Mouse (Mus musculus) ES-E14 (cell line): ENCODE data around the gene Ahcyl2. TPM values are rescaled to one million over a fixed set of nuclear protein-coding genes. Genes with fewer than 3 reads are reported as not detected.

Experiments used
- DNase-seq: peaks from one replicate; pipeline ENCODE4 v3.0.0-alpha.2; 2013; ENCODE audit warnings: low read depth, low spot score
- H3K27ac ChIP-seq: 2 replicates; pipeline ENCODE4 v1.5.1; 2012; ENCODE audit warnings: low read depth, mild to moderate bottlenecking, low read length, moderate library complexity, mixed read lengths; ENCODE audit not compliant: poor library complexity, insufficient read depth, severe bottlenecking
- H3K36me3 ChIP-seq: 2 replicates; pipeline ENCODE4 v1.6.1; 2012; ENCODE audit warnings: mild to moderate bottlenecking, low read length, moderate library complexity, mixed read lengths; ENCODE audit not compliant: control insufficient read depth, poor library complexity, insufficient read depth, severe bottlenecking
- H3K4me1 ChIP-seq, 2 experiments: fragments of 150-350 bp in 1 of 2; sonication (generic) in 1 of 2; 2 replicates each; pipeline ENCODE4 v1.6.1; 2012; ENCODE audit warnings: low read length in 2 of 2, mild to moderate bottlenecking in 1 of 2, mixed read lengths in 1 of 2; ENCODE audit not compliant: control insufficient read depth in 2 of 2, insufficient read depth in 2 of 2, poor library complexity in 1 of 2
- H3K4me3 ChIP-seq, 2 experiments: fragments of 150-350 bp in 1 of 2; sonication (generic) in 1 of 2; 2 replicates each; pipeline ENCODE4 v1.5.1; 2012; ENCODE audit warnings: low read length in 2 of 2, low read depth in 1 of 2, mild to moderate bottlenecking in 1 of 2, mixed read lengths in 1 of 2; ENCODE audit not compliant: insufficient read depth in 1 of 2, poor library complexity in 1 of 2, severe bottlenecking in 1 of 2
- H3K9ac ChIP-seq: 2 replicates; pipeline ENCODE4 v1.6.1; 2012; ENCODE audit warnings: low read depth, mild to moderate bottlenecking, low read length, mixed read lengths; ENCODE audit not compliant: poor library complexity, insufficient read depth, severe bottlenecking
- H3K9me3 ChIP-seq: fragments of 150-350 bp; sonication (generic); 2 replicates; pipeline ENCODE4 v1.6.1; 2012; ENCODE audit warnings: low read depth, mild to moderate bottlenecking, low read length; ENCODE audit not compliant: control insufficient read depth, insufficient read depth
- CHD2 ChIP-seq: IDR thresholded peaks from 2 replicates; pipeline ENCODE4 v1.6.1; 2014; ENCODE audit warnings: mild to moderate bottlenecking, low read depth, low read length, inconsistent platforms
- HCFC1 ChIP-seq: IDR thresholded peaks from 2 replicates; pipeline ENCODE4 v1.6.1; 2012; ENCODE audit warnings: low read length, inconsistent platforms, borderline replicate concordance; ENCODE audit not compliant: insufficient read depth
- MAFK ChIP-seq: IDR thresholded peaks from 2 replicates; pipeline ENCODE4 v1.6.1; 2014; ENCODE audit warnings: mild to moderate bottlenecking, low read depth, low read length, inconsistent platforms; ENCODE audit not compliant: insufficient read depth
- ZC3H11A ChIP-seq: IDR thresholded peaks from 2 replicates; pipeline ENCODE4 v1.6.1; 2012; ENCODE audit warnings: low read depth, mild to moderate bottlenecking, inconsistent platforms, low read length, borderline replicate concordance
- ZNF384 ChIP-seq: IDR thresholded peaks from 2 replicates; pipeline ENCODE4 v1.6.1; 2012; ENCODE audit warnings: low read depth, low read length, inconsistent platforms
- in situ Hi-C, 2 experiments: fragments of 600-800 bp; cut with MboI; formaldehyde crosslinking; loops; one replicate each; pipeline ENCODE4 v1.15.1; 2025; ENCODE audit warnings: low sequenced_read_pairs in 2 of 2, inconsistent platforms in 1 of 2; ENCODE audit not compliant: unreplicated experiment in 2 of 2
- total RNA-seq: library from RNA; depleted of rRNA; stranded (reverse); fragments of 300-350 nt; gene quantifications from 2 replicates; pipeline ENCODE4 v1.2.3, GENCODE M21; 2012

Gene Ahcyl2
- total RNA-seq, 1 experiment: 17.5 TPM

DNA sequence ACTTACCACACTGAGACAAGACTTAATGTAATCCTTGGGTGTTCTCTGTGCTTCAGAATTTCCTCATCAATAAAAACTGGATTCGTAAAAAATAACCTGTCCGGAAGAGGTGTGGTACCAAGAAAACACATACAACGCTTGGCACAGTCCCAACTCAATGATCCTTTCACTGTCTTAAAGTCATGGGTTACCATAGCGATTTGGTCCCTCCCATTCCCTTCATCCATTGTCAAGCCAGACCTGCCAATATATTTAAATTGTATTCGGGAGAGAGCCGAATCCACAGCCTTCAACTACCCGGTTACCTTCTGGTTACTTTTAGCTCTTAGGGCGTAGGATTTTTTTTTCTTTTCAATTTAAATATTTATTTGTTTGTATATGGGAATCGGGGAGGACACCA is 148.0 kb downstream of the Ahcyl2 start:
- H3K4me1 ChIP-seq: no peaks in the 10 kb centered on the region; a peak in 1 of 4 replicates
- in situ Hi-C loops: no loop called here
- no peak overlapping the region for H3K9ac ChIP-seq
- peak; percentile 19 for DNase-seq
- H3K27ac ChIP-seq: no peak overlapping the region
- H3K9me3 ChIP-seq: no peaks in the 10 kb centered on the region
- H3K36me3 ChIP-seq: no peaks in the 10 kb centered on the region
- TF ChIP-seq ZC3H11A (no peak), HCFC1 (no peak), ZNF384 (no peak), MAFK (no peak), CHD2 (no peak)
- peak overlapping the region in 1 of 2 experiments; percentile 98; a peak in 2 of 4 replicates for H3K4me3 ChIP-seq

DNA sequence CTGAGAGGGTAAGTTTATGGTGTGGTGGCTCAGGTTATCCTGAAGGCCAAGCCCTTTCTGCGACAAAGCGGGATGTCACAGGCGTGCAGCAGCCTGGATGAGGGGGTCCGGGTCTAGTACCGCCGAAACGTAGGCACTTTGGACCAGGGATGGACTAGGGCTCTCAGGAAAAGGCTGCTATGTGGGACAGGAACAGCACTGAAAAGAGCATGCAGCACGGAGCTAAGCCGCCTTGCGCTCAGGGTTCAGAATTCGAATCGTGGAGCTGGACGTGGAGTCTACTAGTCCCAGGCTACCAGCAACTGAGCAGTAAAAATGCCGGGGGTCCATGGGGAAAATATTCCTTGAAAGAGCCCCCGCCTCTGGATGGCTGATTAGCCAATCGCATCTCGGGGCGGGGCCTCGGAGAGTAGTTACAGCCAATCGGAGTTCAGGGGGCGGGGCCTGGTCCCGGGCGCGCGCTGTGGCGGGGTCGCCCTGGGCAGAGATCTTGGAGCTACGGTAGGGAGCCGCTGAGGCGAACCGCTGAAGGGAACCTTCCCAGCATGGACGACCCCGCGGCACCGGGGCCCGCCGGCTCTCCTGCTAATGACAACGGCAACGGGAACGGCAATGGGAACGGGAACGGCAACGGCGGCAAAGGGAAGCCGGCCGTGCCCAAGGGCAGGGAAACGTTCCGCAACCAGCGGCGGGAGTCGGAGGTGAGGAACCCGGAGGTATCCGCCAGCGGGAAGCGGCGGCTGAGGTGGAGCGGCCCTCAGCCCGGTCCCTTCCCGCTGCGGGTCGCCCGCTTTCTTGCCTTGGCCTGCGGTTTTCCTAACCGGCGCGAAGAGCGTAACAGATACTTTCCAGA is 148.9 kb downstream of the Ahcyl2 start, which contains the start of gene Strip2:
Gene Strip2, plus strand, starts transcription at position 483 of the 853 bp plus-strand sequence.
- Histone ChIP-seq H3K36me3 (no peaks in the 10 kb centered on the region), H3K27ac (no peak within 1 kb of the TSS), H3K4me1 (no peaks in the 10 kb centered on the region; a peak in 1 of 4 replicates), H3K4me3 (peak within 1 kb of the TSS; percentile 87 to 98), H3K9ac (peak within 1 kb of the TSS; percentile 72), H3K9me3 (no peaks in the 10 kb centered on the region)
- in situ Hi-C loops: no loop called here
- peak; percentile 80 for TF ChIP-seq CHD2
- TF ChIP-seq ZNF384: no peak
- peak; percentile 95 for DNase-seq

DNA sequence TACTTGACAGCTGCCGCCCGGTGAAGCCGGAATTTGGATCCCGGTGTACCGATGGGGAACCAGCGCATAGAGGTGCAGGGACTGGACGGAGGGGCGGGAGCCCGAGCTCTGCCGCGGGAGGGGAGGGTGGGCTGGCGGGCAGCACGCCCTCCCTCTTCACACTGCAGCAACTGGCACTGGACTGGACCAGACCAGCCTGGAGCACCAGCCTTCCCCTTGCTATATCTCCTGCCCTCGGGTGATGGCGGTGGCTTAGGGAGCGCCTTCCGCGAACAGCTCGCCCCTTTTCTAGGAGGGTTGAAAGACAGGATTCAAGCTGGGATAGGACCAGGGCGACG is 149.5 kb downstream of the Ahcyl2 start:
- Histone ChIP-seq H3K4me1 (no peaks in the 10 kb centered on the region; a peak in 1 of 4 replicates), H3K9me3 (no peaks in the 10 kb centered on the region), H3K9ac (peak overlapping the region; percentile 72), H3K4me3 (peak overlapping the region; percentile 87 to 98), H3K36me3 (no peaks in the 10 kb centered on the region), H3K27ac (no peak overlapping the region)
- no peak for DNase-seq
- TF ChIP-seq HCFC1: no peak
- TF ChIP-seq ZNF384: no peak
- TF ChIP-seq MAFK: no peak
- no peak for TF ChIP-seq CHD2
- no peak for TF ChIP-seq ZC3H11A
- in situ Hi-C loops: no loop called here

DNA sequence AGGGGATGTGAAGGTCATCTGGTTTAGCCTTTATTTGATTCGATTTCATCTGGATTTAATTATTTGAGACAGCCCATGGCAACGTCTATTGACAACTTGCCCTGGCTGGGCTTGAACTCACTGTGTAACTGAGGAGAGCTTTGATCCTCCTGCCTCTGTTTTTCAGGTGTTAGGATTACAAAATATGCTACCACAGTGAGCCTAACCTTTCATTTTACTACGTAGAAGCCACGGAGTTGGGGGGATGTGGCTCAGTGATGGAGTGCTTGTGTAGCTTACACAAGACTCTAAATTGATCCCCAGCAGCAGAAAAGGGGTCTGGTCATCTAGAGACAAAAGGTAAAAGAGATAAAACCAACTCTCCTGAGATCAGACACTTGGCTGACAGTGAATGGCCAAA is 150.1 kb downstream of the Ahcyl2 start:
- no peak for TF ChIP-seq MAFK
- TF ChIP-seq CHD2: no peak
- no peak for TF ChIP-seq ZC3H11A
- no peak for TF ChIP-seq HCFC1
- TF ChIP-seq ZNF384: no peak
- H3K27ac ChIP-seq: no peak overlapping the region
- in situ Hi-C loops: no loop called here
- no peak overlapping the region for H3K9ac ChIP-seq
- peak overlapping the region in 1 of 2 experiments; percentile 98; a peak in 1 of 4 replicates for H3K4me3 ChIP-seq
- no peak for DNase-seq
- no peaks in the 10 kb centered on the region; a peak in 1 of 4 replicates for H3K4me1 ChIP-seq
- H3K36me3 ChIP-seq: no peaks in the 10 kb centered on the region
- H3K9me3 ChIP-seq: no peaks in the 10 kb centered on the region
